Mouse (Mus musculus) liver, adult 2 months (tissue): ENCODE data around the gene Tbc1d10c. TPM values are rescaled to one million over a fixed set of nuclear protein-coding genes. Genes with fewer than 3 reads are reported as not detected.

ENCODE experiments used
- DNase-seq: peaks from one replicate; pipeline ENCODE4 v3.0.0-alpha.2; 2011; ENCODE audit warnings: low read depth, low spot score; ENCODE audit errors: extremely low read depth
- H3K27ac ChIP-seq: fragments of 200-500 bp; replicated peaks from 2 replicates; pipeline ENCODE4 v1.5.1; 2012; ENCODE audit warnings: low read depth, mild to moderate bottlenecking, control low read depth, inconsistent platforms, low read length; ENCODE audit not compliant: insufficient read depth
- H3K27me3 ChIP-seq: fragments of 200-500 bp; 2 replicates; pipeline ENCODE4 v1.6.1; 2012; ENCODE audit warnings: mild to moderate bottlenecking, moderate library complexity, low read length, inconsistent platforms; ENCODE audit not compliant: control insufficient read depth, insufficient read depth
- H3K36me3 ChIP-seq: fragments of 200-500 bp; 2 replicates; pipeline ENCODE4 v1.6.1; 2012; ENCODE audit warnings: low read length, inconsistent platforms; ENCODE audit not compliant: control insufficient read depth, insufficient read depth
- H3K4me1 ChIP-seq: fragments of 200-500 bp; 2 replicates; pipeline ENCODE4 v1.6.1; 2011; ENCODE audit warnings: low read length; ENCODE audit not compliant: control insufficient read depth, insufficient read depth
- H3K4me3 ChIP-seq: fragments of 200-500 bp; 2 replicates; pipeline ENCODE4 v1.5.1; 2011; ENCODE audit warnings: low read depth, mild to moderate bottlenecking, control low read depth, low read length, moderate library complexity; ENCODE audit not compliant: insufficient read depth
- H3K79me2 ChIP-seq: fragments of 200-500 bp; 2 replicates; pipeline ENCODE4 v1.6.1; 2012; ENCODE audit warnings: inconsistent platforms, mild to moderate bottlenecking, low read length, moderate library complexity; ENCODE audit not compliant: control insufficient read depth, insufficient read depth
- H3K9ac ChIP-seq: fragments of 200-500 bp; 2 replicates; pipeline ENCODE4 v1.6.1; 2012; ENCODE audit warnings: low read depth, mild to moderate bottlenecking, control low read depth, inconsistent platforms, low read length
- CTCF ChIP-seq: fragments of 200-500 bp; IDR thresholded peaks from 2 replicates; pipeline ENCODE4 v1.5.1; 2011; ENCODE audit warnings: low read depth, low read length, control low read depth
- POLR2A ChIP-seq: fragments of 200-500 bp; IDR thresholded peaks from 2 replicates; pipeline ENCODE4 v1.6.1; 2011; ENCODE audit warnings: low read length, control low read depth; ENCODE audit not compliant: insufficient read depth; ENCODE audit errors: extremely low read depth
- WGBS: fragments of 180-500 bp; shearing (Covaris S2); methylation state at CpG from one replicate; pipeline ENCODE4 v1.1.7; 2018; 5-methylcytosine and 5-hydroxymethylcytosine counted together
- polyA plus RNA-seq: library from polyadenylated mRNA; depleted of rRNA; stranded (reverse); fragments of >200 nt; gene quantifications from 2 replicates; pipeline ENCODE4 v1.2.3, GENCODE M21; 2012
- total RNA-seq: library from RNA; depleted of rRNA; stranded (reverse); fragments of >200 nt; gene quantifications from 2 replicates; pipeline ENCODE4 v1.2.3, GENCODE M21; 2014

The Tbc1d10c gene
- total and polyA plus RNA-seq, 2 experiments = 0.46 to 2.2 TPM

- Histone ChIP-seq H3K79me2 (no peaks in the 10 kb centered on the region), H3K4me1 (peaks cover 3% of the 10 kb centered on the region), H3K27ac (no peak overlapping the region), H3K9ac (no peak overlapping the region), H3K36me3 (no peaks in the 10 kb centered on the region), H3K4me3 (no peak overlapping the region), H3K27me3 (no peaks in the 10 kb centered on the region)
- WGBS = 72% methylated on average over 13 of the region's 13 CpGs
- TF ChIP-seq POLR2A (no peak), CTCF (no peak)
- no peak for DNase-seq
These were observed 19.4 kb downstream of the Tbc1d10c start for GRCm38 (mm10) chr19:4171393-4172290.

- H3K36me3 ChIP-seq = no peaks in the 10 kb centered on the region
- no peak overlapping the region for H3K4me3 ChIP-seq
- no peaks in the 10 kb centered on the region for H3K27me3 ChIP-seq
- no peak overlapping the region for H3K27ac ChIP-seq
- peaks cover 3% of the 10 kb centered on the region for H3K4me1 ChIP-seq
- no peak for TF ChIP-seq CTCF
- TF ChIP-seq POLR2A = no peak
- no peaks in the 10 kb centered on the region for H3K79me2 ChIP-seq
- 95% methylated on average over 10 of the region's 10 CpGs for WGBS
- H3K9ac ChIP-seq = no peak overlapping the region
- no peak for DNase-seq
These were observed 20.2 kb downstream of the Tbc1d10c start for GRCm38 (mm10) chr19:4170723-4171392.

- no peaks in the 10 kb centered on the region for H3K36me3 ChIP-seq
- H3K4me1 ChIP-seq = peaks cover 3% of the 10 kb centered on the region
- 2% methylated on average over 27 of the region's 27 CpGs for WGBS
- peak overlapping the region; percentile 53 for H3K27ac ChIP-seq
- peak overlapping the region; percentile 80 for H3K9ac ChIP-seq
- TF ChIP-seq POLR2A (no peak), CTCF (no peak)
- H3K27me3 ChIP-seq = no peaks in the 10 kb centered on the region
- no peaks in the 10 kb centered on the region for H3K79me2 ChIP-seq
- peak overlapping the region; percentile 68 for H3K4me3 ChIP-seq
- DNase-seq = no peak
These were observed 21.3 kb downstream of the Tbc1d10c start for GRCm38 (mm10) chr19:4169810-4170209.

DNA sequence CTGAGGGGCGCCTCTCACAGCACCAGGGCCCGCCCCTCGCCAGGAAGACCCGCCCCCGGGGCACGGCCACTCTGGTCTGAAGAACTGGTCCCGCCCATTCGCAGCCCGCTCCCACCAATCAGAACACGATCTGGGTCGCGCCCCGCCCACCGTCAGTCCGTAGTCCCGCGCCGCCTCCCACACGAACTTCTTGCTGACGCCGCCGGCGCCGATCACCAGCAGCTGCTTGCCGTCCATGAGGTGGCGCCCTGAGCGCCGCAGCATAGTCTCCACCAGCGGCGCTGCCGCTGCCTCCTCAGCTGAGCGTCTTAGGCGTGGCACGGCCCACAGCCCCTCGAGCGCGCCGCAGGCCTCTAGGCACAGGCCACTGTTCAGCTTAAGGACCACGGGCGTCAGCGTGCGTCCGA is 21.7 kb downstream of the Tbc1d10c start:
- peaks cover 3% of the 10 kb centered on the region for H3K4me1 ChIP-seq

DNA sequence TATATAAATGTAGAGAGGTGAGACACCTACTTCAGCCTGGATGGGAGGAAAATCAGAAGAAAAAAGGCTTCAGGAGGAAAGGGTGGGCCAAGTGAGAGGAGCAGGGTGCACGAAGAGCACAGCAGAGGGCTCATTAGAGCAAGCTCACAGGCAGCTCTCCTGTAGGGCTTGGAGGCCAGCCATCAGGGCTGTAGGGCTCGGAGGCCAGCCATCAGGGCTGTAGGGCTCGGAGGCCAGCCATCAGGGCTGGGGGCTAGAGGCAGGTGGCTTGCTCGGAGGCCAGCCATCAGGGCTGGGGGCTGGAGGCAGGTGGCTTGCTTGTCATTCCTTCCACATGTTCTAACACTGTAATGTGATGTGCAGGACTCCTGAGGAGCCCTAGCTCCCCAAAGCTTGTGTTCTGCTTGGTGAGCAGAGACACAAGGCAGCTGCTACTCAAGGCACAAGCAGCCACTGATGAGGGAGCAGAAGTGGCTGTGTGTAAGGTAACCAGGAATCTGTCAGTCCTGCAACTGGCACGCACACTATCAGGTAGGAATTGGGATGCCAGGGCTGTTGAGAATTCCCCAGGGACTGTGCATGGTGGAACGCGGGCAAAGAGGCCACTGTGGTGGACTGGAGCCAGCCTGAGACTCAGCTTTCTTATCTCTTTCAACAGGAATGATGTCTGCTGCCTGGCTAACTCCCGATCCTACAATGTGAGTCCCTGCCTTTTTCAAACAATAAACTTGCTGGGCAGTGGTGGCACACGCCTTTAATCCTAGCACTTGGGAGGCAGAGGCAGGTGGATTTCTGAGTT is 24.2 kb downstream of the Tbc1d10c start:
- TF ChIP-seq CTCF (no peak), POLR2A (no peak)
- no peaks in the 10 kb centered on the region; the same call in 1 of the 2 replicates for H3K79me2 ChIP-seq
- H3K4me3 ChIP-seq = no peak overlapping the region
- H3K9ac ChIP-seq = no peak overlapping the region
- H3K27me3 ChIP-seq = no peaks in the 10 kb centered on the region
- H3K36me3 ChIP-seq = no peaks in the 10 kb centered on the region
- no peak overlapping the region for H3K27ac ChIP-seq
- H3K4me1 ChIP-seq = peaks cover 6% of the 10 kb centered on the region
- no peak for DNase-seq
- WGBS = 88% methylated on average over 9 of the region's 9 CpGs

More for the DNA sequence above, 21.7 kb downstream of the Tbc1d10c start:
- Histone ChIP-seq H3K27ac (peak overlapping the region; percentile 53), H3K4me3 (peak overlapping the region; percentile 68), H3K27me3 (no peaks in the 10 kb centered on the region), H3K79me2 (no peaks in the 10 kb centered on the region), H3K9ac (peak overlapping the region; percentile 80), H3K36me3 (no peaks in the 10 kb centered on the region)
- TF ChIP-seq CTCF = peak; percentile 87
- peak; percentile 88 for TF ChIP-seq POLR2A
- WGBS = 1% methylated on average over 43 of the region's 43 CpGs
- peak; percentile 87 for DNase-seq
